Mouse (Mus musculus): ENCODE measurements around the gene Fstl4.

The Fstl4 gene

GRCm38 (mm10) chr11:52764461-52764893 lies at the start of gene Fstl4:
Gene Fstl4 (plus strand): TSS chr11:52764634.
- DNase-seq, result peak; percentile 58 to 71

- no peak for DNase-seq
Observed at GRCm38 (mm10) chr11:52718570-52718969, 45.9 kb upstream of the Fstl4 start.

- no peak for DNase-seq
Observed at GRCm38 (mm10) chr11:52721087-52721486, 43.3 kb upstream of the Fstl4 start.

- no peak for DNase-seq
Observed at GRCm38 (mm10) chr11:52722706-52723105, 41.7 kb upstream of the Fstl4 start.

DNA sequence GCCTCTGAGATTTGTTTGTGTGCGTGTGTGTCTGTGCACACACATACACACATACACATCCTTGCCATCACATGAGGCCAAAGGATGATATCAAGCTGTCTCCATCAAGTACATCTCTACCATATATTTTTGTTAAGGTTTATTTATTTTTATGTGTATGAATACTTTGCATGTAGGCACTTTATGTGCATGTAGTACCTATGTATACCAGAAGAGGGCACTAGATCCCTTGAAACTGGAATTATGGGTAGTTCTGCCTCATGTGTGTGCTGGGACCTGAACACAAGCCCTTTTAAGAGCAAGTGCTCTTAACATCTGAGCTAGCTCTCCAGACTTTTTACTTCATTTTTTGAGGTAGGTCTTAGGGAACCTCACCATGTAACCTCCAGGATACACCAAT lies 38.4 kb upstream of the Fstl4 start:
- no peak for DNase-seq

DNA sequence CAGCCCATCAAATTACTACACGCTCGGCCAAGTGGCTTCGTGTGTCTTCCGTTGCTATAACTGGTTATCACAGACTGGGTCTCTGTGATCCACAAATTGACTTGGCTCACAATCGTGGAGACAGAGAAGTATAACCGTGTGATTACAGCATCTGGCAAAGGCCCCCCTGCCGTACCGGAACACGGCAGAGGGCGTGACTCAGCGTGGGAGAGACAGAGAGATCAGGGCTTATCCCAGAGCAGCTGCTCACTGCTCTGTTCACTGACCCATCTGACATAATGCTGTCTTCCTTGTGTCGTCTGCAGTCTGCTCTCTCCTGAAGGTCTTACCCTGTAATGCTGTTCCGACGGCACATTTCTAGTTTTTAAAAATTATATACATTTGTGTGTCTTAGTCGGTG lies 36.0 kb upstream of the Fstl4 start:
- no peak for DNase-seq

DNA sequence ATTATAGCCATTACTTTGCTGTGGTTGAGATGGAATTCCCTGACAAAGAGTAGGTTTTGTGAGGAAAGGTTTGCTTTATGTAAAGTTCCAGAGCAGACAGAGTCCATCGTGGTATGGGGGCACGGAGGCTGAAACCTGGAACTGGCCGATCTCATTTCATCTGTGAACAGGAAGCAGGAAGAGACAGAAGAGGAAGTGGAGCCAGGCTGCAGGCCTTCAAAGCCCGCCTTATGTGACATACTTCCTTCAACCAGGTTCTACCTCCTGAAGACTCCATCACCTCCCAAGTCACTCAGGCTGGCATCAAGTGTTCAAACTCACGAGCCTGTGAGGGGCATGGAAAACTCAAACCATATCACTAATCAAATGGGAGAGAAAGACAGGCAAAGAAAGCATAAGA lies 34.5 kb upstream of the Fstl4 start:
- DNase-seq, result no peak

- DNase-seq, result no peak
Observed at GRCm38 (mm10) chr11:52731979-52732378, 32.5 kb upstream of the Fstl4 start.

- DNase-seq, result no peak
Observed at GRCm38 (mm10) chr11:52734493-52735195, 29.8 kb upstream of the Fstl4 start.

DNA sequence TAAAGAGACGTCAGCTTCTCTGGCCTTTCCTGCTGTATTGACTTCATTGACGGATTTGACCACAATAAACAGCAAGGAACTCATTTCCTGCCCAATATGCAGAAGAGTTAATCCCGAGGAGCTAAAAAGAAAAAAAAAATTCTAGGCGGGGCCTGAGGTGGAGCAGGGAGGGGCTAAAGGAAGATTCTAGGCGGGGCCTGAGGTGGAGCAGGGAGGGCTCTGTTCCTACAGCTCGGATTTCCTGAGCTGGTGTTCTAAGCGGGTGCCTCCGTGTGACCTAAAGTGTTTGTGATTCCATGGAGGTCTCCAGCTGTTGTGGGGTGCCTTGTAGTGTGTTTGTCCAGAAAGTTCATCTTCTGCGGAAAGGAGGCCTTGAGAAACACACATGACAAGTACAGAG lies 25.2 kb upstream of the Fstl4 start:
- DNase-seq, result no peak

DNA sequence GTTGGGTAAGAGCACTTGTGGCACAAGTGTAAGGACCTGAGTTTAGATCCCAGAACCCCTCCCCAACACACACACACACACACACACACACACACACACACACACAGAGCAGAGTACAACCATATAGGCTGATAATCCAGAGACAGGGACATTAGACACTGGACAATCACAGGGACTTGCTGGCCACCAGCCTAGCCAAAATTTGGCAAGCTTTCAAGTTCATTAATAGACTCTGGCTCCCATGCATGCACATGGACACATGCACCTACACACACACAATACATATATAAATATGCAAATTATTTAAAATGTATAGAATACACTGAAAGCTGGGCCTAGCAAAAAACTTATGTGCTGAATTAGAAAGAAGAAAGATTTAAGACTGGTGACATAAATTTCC lies 24.0 kb upstream of the Fstl4 start:
- no peak for DNase-seq

- no peak for DNase-seq
Observed at GRCm38 (mm10) chr11:52743956-52744355, 20.5 kb upstream of the Fstl4 start.

DNA sequence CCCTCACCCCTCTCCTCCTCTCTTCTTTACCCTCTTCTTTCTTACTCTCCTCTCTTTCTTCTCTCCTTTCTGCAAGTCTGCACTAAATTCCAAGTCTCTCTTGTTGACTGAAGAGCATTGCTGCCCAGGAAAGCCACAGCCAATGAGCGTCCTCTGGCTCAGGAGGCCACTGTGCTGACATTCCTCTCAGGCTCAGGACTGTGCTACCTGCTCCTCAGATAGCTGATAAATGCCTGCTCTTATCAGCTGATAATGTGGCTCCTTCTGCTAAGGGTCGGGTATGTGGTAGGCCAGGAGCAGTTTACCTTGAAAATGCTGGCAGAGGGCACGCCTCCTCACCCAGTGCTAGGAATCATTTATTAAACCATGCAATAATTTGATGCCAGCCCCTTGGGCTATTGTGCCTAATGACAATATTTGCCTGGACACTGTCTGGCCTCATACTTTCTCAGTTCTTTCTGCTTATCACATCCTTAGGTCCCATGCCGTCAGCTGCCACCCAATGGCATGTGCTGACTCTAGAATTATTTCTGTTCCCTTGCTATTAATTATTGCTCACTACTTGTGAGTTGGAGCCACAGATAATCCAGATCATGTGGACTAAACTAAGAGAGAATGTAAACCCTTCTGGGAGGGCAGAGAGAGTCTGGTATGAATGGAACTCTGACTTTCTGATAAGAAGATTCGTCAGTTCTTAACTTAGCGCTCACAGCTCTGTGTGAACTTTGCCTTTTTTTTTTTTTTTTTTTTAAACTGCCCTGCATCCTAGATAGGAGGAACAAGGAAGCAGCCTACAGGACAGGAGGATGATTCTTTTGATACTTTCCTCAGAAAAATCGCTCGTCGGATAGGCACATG lies 19.6 kb upstream of the Fstl4 start:
- no peak for DNase-seq

- no peak for DNase-seq
Observed at GRCm38 (mm10) chr11:52747206-52747605, 17.2 kb upstream of the Fstl4 start.

GRCm38 (mm10) chr11:52747766-52748456 lies 16.5 kb upstream of the Fstl4 start:
- no peak for DNase-seq

DNA sequence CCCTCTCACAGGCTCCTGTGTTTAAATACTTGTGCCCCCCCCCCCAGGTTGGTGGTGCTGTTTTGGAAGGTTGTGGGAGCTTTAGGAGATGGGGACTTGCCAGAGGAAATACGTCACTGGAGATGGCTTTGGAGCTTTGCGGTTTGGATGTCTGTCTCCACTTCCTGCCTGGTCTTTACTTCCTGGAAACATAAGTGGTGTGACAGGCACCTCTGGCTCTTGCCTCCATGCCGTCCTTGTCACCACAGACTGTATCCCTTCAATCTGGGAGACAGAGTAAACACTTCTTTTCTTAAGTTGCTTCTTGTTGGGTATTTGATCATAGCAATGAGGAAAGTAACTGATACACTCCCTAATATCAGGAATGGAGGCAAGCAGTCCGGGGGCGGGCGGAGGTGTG lies 14.4 kb upstream of the Fstl4 start:
- DNase-seq, result no peak

- DNase-seq, result no peak
Observed at GRCm38 (mm10) chr11:52752524-52752923, 11.9 kb upstream of the Fstl4 start.

DNA sequence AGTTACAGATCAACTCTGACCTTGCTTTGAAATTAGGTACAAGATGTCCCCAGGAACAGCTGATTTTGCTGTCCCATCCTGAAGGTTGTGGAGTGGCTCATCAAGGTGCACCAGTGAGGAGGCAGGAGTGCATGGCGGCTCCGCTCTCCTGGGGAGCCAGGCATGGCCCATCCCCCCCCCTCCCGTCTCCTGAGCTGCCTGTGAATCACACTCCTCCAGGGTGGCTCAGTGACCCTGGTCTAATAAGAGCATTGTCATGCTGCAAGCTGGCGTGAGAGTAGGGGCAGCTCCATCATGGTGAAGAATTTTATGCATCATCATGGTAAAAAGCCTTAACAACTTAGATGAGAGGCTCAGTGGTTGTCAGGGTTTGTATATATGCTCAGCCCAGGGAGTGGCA lies 11.2 kb upstream of the Fstl4 start:
- no peak for DNase-seq

DNA sequence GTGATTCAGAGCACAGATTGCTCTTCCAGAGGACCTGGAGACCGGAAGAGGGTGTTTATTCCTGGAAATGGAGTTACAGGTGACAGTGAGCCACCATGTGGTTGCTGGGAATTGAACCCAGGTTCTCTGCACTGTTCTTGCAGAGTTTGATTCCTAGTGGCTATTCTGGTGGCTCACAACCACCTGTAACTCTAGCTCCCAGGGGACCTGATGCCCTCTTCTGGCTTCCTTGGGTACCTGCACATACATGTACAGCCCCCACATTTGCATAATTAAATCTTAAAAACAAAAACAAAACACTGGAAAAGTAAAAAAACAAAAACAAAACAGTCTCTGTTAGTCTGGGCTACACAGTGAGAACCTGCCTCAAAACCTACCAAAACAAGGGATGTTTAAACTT lies 2.6 kb upstream of the Fstl4 start:
- no peak for DNase-seq

GRCm38 (mm10) chr11:52764894-52765677 lies 652 bp downstream of the Fstl4 start:
- DNase-seq, result no peak

DNA sequence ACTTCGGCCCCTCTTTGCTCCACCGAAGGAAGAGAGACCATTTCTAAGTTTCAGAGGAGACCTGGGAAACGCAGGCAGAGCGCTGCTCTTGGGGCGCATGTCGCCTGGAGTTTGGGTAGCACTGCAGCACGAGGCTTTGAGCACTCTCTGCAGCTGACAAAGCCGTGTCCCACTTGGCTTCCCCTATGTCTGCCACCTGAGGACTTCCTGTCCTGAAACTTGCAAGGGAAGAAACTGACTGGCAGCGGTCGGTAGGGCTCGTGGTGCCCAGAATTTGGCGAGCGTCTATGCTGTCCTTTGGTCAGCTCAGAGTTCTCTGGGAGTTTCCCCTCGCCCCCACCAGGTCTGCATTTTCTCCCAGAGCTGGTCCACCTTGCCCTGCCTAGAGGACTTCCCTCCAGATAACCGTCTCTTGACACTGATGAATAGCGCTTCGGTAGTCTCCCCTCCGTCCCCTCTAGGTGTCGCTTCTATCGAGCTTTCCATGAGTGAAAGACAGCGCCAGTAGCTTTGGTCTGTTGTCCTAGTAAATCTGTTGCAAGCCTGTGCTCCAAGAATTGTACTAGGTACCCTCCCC lies 1.3 kb downstream of the Fstl4 start:
- DNase-seq, result peak in 1 of 2 experiments; percentile 39

DNA sequence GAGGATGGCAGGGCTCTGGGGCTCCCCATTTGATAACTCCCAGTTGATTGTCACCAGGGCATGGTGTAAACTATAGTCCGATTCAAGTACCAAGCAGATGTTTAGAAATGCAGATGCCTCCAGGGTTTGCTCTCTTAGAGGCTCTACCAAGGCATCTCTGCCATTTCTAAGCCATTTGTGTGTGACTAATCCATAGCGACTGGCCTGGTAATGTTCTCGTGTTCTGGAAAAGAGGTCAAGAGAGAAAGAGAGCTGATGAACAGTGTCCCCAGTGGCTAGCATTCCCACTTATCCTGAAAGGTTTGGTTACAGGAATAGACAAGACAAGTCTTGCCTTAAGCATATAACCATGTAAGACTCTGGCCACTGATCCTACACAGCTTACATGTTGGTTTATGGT lies 3.5 kb downstream of the Fstl4 start:
- DNase-seq, result no peak

GRCm38 (mm10) chr11:52773073-52773472 lies 8.6 kb downstream of the Fstl4 start:
- no peak for DNase-seq

Data from lung, postnatal 4 days (tissue).